Mouse (Mus musculus) cortical plate, adult 2 months (tissue): ENCODE data around the gene Dctpp1.

Experiments used
- CTCF ChIP-seq: fragments of 200-500 bp; IDR thresholded peaks from 2 replicates; pipeline ENCODE4 v1.5.1; 2011; ENCODE audit warnings: mild to moderate bottlenecking, control low read depth, low read length; ENCODE audit not compliant: insufficient read depth; ENCODE audit errors: extremely low read depth
- POLR2A ChIP-seq: fragments of 200-500 bp; IDR thresholded peaks from 2 replicates; pipeline ENCODE4 v1.6.1; 2011; ENCODE audit warnings: mild to moderate bottlenecking, low read length, control low read depth; ENCODE audit not compliant: insufficient read depth; ENCODE audit errors: extremely low read depth

DNA sequence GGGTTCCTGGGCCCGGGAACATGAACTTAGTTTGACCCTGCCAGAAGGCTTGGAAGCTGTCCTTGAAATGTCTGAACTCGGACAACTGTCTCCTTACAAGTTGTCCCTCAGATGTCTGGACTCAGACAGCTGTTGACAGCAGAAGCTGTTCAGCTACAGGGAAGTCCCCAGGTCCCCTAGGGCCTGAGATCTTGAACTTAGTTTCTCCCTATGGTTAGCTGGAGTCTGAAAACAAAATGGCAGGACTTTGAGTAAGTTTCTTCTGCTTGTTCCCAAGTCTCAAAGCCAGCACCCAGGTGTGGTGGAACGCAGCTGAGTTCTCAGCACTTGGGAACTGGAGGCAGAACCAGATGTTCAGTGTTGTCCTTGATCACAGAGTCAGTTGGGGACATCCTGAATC, 19.6 kb upstream of the Dctpp1 start:
- no peak for TF ChIP-seq CTCF
- TF ChIP-seq POLR2A: no peak
